Mouse (Mus musculus) ES-Bruce4 (cell line): ENCODE data around the gene Tmed10.

ENCODE experiments used
- CTCF ChIP-seq: IDR thresholded peaks from one replicate; pipeline ENCODE4 v1.8.1; 2011; ENCODE audit warnings: low read depth, low read length
- EP300 ChIP-seq: IDR thresholded peaks from 2 replicates; pipeline ENCODE4 v1.6.1; 2011; ENCODE audit warnings: low read depth, low read length; ENCODE audit not compliant: insufficient read depth

DNA sequence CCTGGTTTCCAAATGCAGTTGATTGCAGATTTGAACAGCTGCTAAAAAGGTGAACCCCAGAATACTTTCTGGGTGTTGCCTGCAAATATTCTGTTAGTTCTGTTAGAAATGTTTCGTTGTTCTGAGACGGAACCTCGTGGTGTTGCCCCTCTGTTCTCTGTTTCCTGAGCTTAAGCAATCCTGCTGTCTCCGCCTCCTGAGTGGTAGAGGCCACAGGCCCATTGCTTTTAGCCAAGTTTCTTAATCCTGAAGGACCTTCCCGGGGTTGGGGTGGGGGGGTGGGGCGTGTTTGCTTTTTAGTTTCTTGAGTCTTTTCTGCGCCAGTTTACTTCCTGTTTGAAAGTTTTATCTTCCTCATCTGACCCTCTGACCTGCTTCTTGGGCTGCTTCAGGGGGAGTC is 19.3 kb upstream of the Tmed10 start:
- no peak for TF ChIP-seq EP300
- TF ChIP-seq CTCF = no peak
